ENCODE assay signal across 8 mouse cellular contexts in genomic region chr16:17209404-17209960, GRCm38 (mm10). TPM values are rescaled to one million over a fixed set of nuclear protein-coding genes. Genes with fewer than 3 reads are reported as not detected.
DNase-seq lines count a peak whose midpoint lies in the region; ATAC-seq and TF ChIP-seq lines count a peak whose summit lies in the region.

No protein-coding gene starts in this region.

- no peaks in the 10 kb centered on the region for H3K9me3 ChIP-seq in heart, embryonic 14.5 days (ENCODE audit: control insufficient read depth, low read length)
- H3K9me3 ChIP-seq in hindbrain, embryonic 15.5 days = no peaks in the 10 kb centered on the region

- no peaks in the 10 kb centered on the region for H3K79me2 ChIP-seq in C2C12 (ENCODE audit: control insufficient read depth, insufficient read depth)

- peaks cover 21% of the 10 kb centered on the region for H3K27me3 ChIP-seq in heart, embryonic 14.5 days (ENCODE audit: control insufficient read depth, insufficient read depth, low read length)
- H3K27me3 ChIP-seq in C2C12 (ENCODE audit: control insufficient read depth, insufficient read depth, insufficient read length) = no peaks in the 10 kb centered on the region
- H3K27me3 ChIP-seq in hindbrain, embryonic 15.5 days = no peaks in the 10 kb centered on the region

- H3K27ac ChIP-seq in heart, embryonic 14.5 days (replicated peaks in 1 of 2; ENCODE audit: control insufficient read depth in 1 of 2, insufficient read depth in 1 of 2, low read depth in 2 of 2, low read length in 2 of 2) = no peak overlapping the region
- no peak overlapping the region for H3K27ac ChIP-seq in bone marrow macrophage, adult 2 months (ENCODE audit: insufficient read depth, low read depth, low read length)
- peak overlapping the region; percentile 87 for H3K27ac ChIP-seq in hindbrain, embryonic 15.5 days (replicated peaks)

- peak overlapping the region; percentile 100 for H3K4me2 ChIP-seq in heart, embryonic 14.5 days (ENCODE audit: low read length)
- peak overlapping the region; percentile 98 for H3K4me2 ChIP-seq in hindbrain, embryonic 15.5 days

- no peak overlapping the region for H3ac ChIP-seq in C2C12 (ENCODE audit: control insufficient read depth, insufficient read length, low read depth)

- no peak for DNase-seq in heart, adult 11 months
- DNase-seq in lung, postnatal 36 days = peak; percentile 13
- DNase-seq in retina, postnatal 1 day = no peak
- DNase-seq in MN1 (ENCODE audit: low spot score) = no peak

- WGBS in heart, embryonic 14.5 days = 2% methylated on average over 37 of the region's 37 CpGs
- under 1% methylated on average over 37 of the region's 37 CpGs for WGBS in hindbrain, embryonic 15.5 days

- H3K36me3 ChIP-seq in heart, embryonic 14.5 days (ENCODE audit: control insufficient read depth, insufficient read depth, low read length) = no peaks in the 10 kb centered on the region
- H3K36me3 ChIP-seq in C2C12 (ENCODE audit: control insufficient read depth, insufficient read depth) = no peaks in the 10 kb centered on the region
- H3K36me3 ChIP-seq in hindbrain, embryonic 15.5 days = no peaks in the 10 kb centered on the region

- TF ChIP-seq POLR2A in bone marrow macrophage, adult 2 months (IDR thresholded peaks at IDR 0.05; ENCODE audit: borderline replicate concordance, low read depth, low read length) = no peak

- no peak for TF ChIP-seq CTCF in C2C12 (IDR thresholded peaks at IDR 0.05; ENCODE audit: control insufficient read depth, insufficient read depth, insufficient read length)
- TF ChIP-seq CTCF in bone marrow macrophage, adult 2 months (IDR thresholded peaks at IDR 0.05; ENCODE audit: low read depth, low read length) = 0 out of 2 replicates have a peak, but pooled peaks have one; percentile 0

- H3K9ac ChIP-seq in heart, embryonic 14.5 days (ENCODE audit: low read length) = peak overlapping the region; percentile 75
- peak overlapping the region; percentile 75 for H3K9ac ChIP-seq in hindbrain, embryonic 15.5 days

- H3K4me3 ChIP-seq in heart, embryonic 14.5 days (ENCODE audit: control insufficient read depth in 1 of 2, insufficient read depth in 1 of 2, low read depth in 1 of 2, low read length in 2 of 2) = peak overlapping the region; percentile 56 to 70
- H3K4me3 ChIP-seq in C2C12 (ENCODE audit: insufficient read depth, poor library complexity, severe bottlenecking) = peak overlapping the region; percentile 21
- peak overlapping the region; percentile 72 for H3K4me3 ChIP-seq in bone marrow macrophage, adult 2 months (ENCODE audit: insufficient read depth, low read length)
- H3K4me3 ChIP-seq in hindbrain, embryonic 15.5 days = peak overlapping the region; percentile 70

- no peak for ATAC-seq in heart, embryonic 14.5 days (ENCODE audit: insufficient number of reproducible peaks, insufficient read depth, low FRiP score, low read depth)
- ATAC-seq in hindbrain, embryonic 15.5 days (ENCODE audit: low FRiP score, low read depth) = no peak

- no peaks in the 10 kb centered on the region for H3K79me3 ChIP-seq in C2C12 (ENCODE audit: low read depth)

- H3K4me1 ChIP-seq in heart, embryonic 14.5 days (ENCODE audit: control insufficient read depth in 2 of 2, insufficient read depth in 2 of 2, low read length in 2 of 2) = peaks cover 2 to 15% of the 10 kb centered on the region in 2 experiments; a peak in 3 of 4 replicates
- H3K4me1 ChIP-seq in bone marrow macrophage, adult 2 months (ENCODE audit: control insufficient read depth, insufficient read depth, low read length) = no peaks in the 10 kb centered on the region
- peaks cover 30% of the 10 kb centered on the region for H3K4me1 ChIP-seq in hindbrain, embryonic 15.5 days (replicated peaks)

TF ChIP-seq in C2C12, 6 proteins besides CTCF, POLR2A, EP300 and RAD21:
- TF ChIP-seq FOSL1 (IDR thresholded peaks at IDR 0.05; ENCODE audit: insufficient read depth, low read length, poor library complexity, severe bottlenecking) (no peak), MYOD1 (IDR thresholded peaks at IDR 0.05; ENCODE audit: control insufficient read depth, insufficient read length, low read depth) (no peak)

RNA-seq across cellular contexts. Expression of gene Rimbp3, which starts 1.1 kb away (rescaled TPM):
- polyA plus RNA-seq in heart, embryonic 14.5 days (2014; fragmentation: Nextera tagmentation; extraction: Ambion mirVana) = 0.15 and 0.20 TPM in 2 replicates
- 0.02 TPM for polyA plus RNA-seq in C2C12 (2012; fragmentation: generic; extraction: Trizol)
- polyA plus RNA-seq in bone marrow macrophage, adult 2 months (2012; ENCODE audit: insufficient read depth, insufficient read length, missing spikeins) = not detected in 2 replicates
- 1.8 and 1.9 TPM in 2 replicates for polyA plus RNA-seq in hindbrain, embryonic 15.5 days (2015; fragmentation: Nextera tagmentation; extraction: Ambion mirVana)

RNA-seq across cellular contexts. Expression of gene Ube2l3, which starts 7.0 kb away (rescaled TPM):
- 276 and 285 TPM in 2 replicates for polyA plus RNA-seq in heart, embryonic 14.5 days (2014; fragmentation: Nextera tagmentation; extraction: Ambion mirVana)
- 135 TPM for polyA plus RNA-seq in C2C12 (2012; fragmentation: generic; extraction: Trizol)
- 208 and 222 TPM in 2 replicates for polyA plus RNA-seq in bone marrow macrophage, adult 2 months (2012; ENCODE audit: insufficient read depth, insufficient read length, missing spikeins)
- polyA plus RNA-seq in hindbrain, embryonic 15.5 days (2015; fragmentation: Nextera tagmentation; extraction: Ambion mirVana) = 281 and 286 TPM in 2 replicates

RNA-seq across cellular contexts. Expression of gene Hic2, which starts 23.9 kb away (rescaled TPM):
- polyA plus RNA-seq in heart, embryonic 14.5 days (2014; fragmentation: Nextera tagmentation; extraction: Ambion mirVana) = 2.7 and 3.0 TPM in 2 replicates
- polyA plus RNA-seq in C2C12 (2012; fragmentation: generic; extraction: Trizol) = 1.1 TPM
- 1.9 and 2.0 TPM in 2 replicates for polyA plus RNA-seq in bone marrow macrophage, adult 2 months (2012; ENCODE audit: insufficient read depth, insufficient read length, missing spikeins)
- polyA plus RNA-seq in hindbrain, embryonic 15.5 days (2015; fragmentation: Nextera tagmentation; extraction: Ambion mirVana) = 7.3 and 7.5 TPM in 2 replicates

Comparison
In these comparisons a context has a peak if more than half of its experiments do, and no peak if none do; other contexts are left out.
1. H3K4me3 ChIP-seq: peak in every context shown above with its lines; median percentile 72 in bone marrow macrophage, adult 2 months; 70 in hindbrain, embryonic 15.5 days; 63 in heart, embryonic 14.5 days; 21 in C2C12.